Mouse (Mus musculus) limb, embryonic 11.5 days (tissue): ENCODE measurements at regions not wholly inside any gene's neighbourhood (a gene's known extent, or its start where the extent isn't known, plus 50 kb on each side); places are given as distances from the start of the nearest gene placed in this dataset.

Experiments
- ATAC-seq: fragments of 200-750 bp; cut with Nextera tagmentation; 2 replicates; pipeline ENCODE4 v1.8.0; 2017; ENCODE audit warnings: low read depth; ENCODE audit not compliant: insufficient number of reproducible peaks, low FRiP score, low TSS enrichment
- DNase-seq: peaks from one replicate; pipeline ENCODE4 v3.0.0-alpha.2; 2015; ENCODE audit warnings: low spot score
- H3K27ac ChIP-seq: fragments of 300-500 bp; sonication (generic); replicated peaks from 2 replicates; pipeline ENCODE4 v1.5.1; 2014; ENCODE audit warnings: low read depth, mild to moderate bottlenecking, low read length
- H3K27me3 ChIP-seq: fragments of 300-500 bp; sonication (generic); 2 replicates; pipeline ENCODE4 v1.6.1; 2014; ENCODE audit warnings: mild to moderate bottlenecking, low read length, mixed read lengths; ENCODE audit not compliant: control insufficient read depth, insufficient read depth
- H3K36me3 ChIP-seq: fragments of 300-500 bp; sonication (generic); 2 replicates; pipeline ENCODE4 v1.6.1; 2014; ENCODE audit warnings: mild to moderate bottlenecking, low read length, moderate library complexity, mixed read lengths; ENCODE audit not compliant: control insufficient read depth, insufficient read depth
- H3K4me1 ChIP-seq: fragments of 300-500 bp; sonication (generic); 2 replicates; pipeline ENCODE4 v1.6.1; 2014; ENCODE audit warnings: low read length, mixed read lengths; ENCODE audit not compliant: control insufficient read depth, insufficient read depth
- H3K4me2 ChIP-seq: fragments of 300-500 bp; sonication (generic); 2 replicates; pipeline ENCODE4 v1.6.1; 2014; ENCODE audit warnings: low read depth, mild to moderate bottlenecking, moderate library complexity; ENCODE audit not compliant: severe bottlenecking
- H3K4me3 ChIP-seq: fragments of 300-500 bp; sonication (generic); 2 replicates; pipeline ENCODE4 v1.5.1; 2014; ENCODE audit warnings: low read depth, low read length
- H3K9ac ChIP-seq: fragments of 300-500 bp; sonication (generic); 2 replicates; pipeline ENCODE4 v1.6.1; 2014; ENCODE audit warnings: mild to moderate bottlenecking, low read length
- H3K9me3 ChIP-seq: fragments of 300-500 bp; sonication (generic); 2 replicates; pipeline ENCODE4 v1.6.1; 2016; ENCODE audit warnings: low read length; ENCODE audit not compliant: control insufficient read depth
- WGBS: fragments of 180-500 bp; shearing (Covaris S2); extraction: QIAGEN DNeasy Blood & Tissue Kit; methylation state at CpG from one replicate; pipeline ENCODE4 v1.1.7; 2014; 5-methylcytosine and 5-hydroxymethylcytosine counted together

DNA sequence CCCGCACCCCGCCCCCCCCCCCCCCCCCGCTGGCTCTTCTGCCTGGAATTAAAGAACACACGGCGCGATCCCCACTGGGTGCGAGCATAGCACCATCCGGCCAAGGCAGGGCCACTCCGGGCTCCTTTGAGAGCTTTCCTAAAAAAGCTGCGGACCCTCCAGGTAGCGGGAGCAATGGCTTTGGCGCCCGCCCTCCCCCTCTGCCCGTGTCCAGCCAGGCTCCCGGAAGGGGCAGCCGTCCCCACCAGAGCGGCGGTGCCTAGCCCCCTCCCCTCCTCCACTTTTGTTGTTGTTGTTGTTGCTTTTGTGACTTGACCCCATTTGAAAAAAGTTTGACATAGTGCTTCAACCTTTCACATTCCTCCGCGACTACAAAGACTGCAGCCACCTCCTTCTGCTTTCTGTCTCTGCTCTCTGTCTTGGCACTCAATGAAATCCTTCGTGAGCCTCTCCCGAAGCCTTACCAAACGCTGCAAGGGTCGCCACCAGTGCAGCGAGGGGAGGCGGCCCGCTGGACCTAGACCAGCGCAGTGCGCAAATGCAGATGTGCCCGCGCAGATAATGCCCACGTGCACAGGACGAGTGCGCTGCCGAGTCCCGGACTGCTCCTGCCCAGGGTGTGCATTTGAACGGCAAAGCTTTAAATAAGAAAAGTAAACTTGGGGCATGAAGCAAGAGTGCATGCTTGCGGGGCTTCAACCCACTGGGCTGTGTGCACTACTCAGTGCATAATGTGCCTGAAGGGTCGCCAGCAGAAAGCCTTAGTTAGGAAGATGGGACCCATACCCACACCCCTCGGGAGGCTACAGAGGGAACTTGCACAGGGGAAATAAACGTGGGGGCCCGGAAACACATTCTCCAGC lies 179.0 kb upstream of the Xlr start:
- Histone ChIP-seq H3K36me3 (no peaks in the 10 kb centered on the region), H3K4me3 (peak overlapping the region; percentile 31), H3K9ac (no peak overlapping the region), H3K4me2 (peak overlapping the region; percentile 62), H3K27ac (no peak overlapping the region), H3K27me3 (no peaks in the 10 kb centered on the region), H3K4me1 (no peaks in the 10 kb centered on the region), H3K9me3 (no peaks in the 10 kb centered on the region)
- 12% methylated on average over 34 of the region's 42 CpGs for WGBS
- peak; percentile 41 for DNase-seq
- 0 out of 2 replicates have a peak, but pooled peaks have one; percentile 35 for ATAC-seq

DNA sequence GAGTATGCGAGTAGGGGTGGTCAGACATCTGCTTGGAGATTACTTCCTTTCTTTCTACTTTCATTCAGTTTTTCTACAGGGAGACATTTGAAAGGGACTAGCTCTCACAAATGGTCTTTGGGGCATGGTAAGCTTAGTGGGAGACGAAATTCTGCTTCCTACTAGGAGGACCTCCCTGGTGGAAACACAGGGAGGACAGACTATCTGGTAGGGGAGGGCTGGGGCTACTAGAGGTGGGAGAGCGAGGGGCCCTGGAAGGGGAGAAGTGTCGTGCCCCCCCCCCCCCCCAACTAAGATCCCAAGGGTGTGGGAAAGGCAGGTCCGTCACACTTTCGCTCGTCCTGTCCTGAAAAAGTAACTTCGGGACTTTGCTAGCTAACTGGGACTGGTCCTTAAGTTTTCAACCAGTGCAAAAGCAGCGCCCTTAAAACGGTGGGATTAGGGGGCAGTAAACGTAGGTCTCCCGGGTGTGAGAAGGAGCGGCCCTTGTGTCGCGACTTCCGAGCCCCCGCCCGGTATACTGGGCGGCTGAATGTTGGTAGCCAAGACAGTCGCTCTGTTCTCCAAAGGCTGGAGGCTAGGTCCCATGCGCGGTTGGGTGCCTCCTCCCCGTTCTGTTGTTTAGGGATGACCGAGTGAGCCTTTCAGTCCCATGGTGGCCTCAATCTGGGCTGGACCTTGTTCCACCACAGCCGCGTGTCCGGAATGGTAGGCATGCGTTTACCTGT lies 178.2 kb upstream of the Xlr start:
- Histone ChIP-seq H3K4me2 (peak overlapping the region; percentile 62), H3K36me3 (no peaks in the 10 kb centered on the region)
- no peak for ATAC-seq

DNA sequence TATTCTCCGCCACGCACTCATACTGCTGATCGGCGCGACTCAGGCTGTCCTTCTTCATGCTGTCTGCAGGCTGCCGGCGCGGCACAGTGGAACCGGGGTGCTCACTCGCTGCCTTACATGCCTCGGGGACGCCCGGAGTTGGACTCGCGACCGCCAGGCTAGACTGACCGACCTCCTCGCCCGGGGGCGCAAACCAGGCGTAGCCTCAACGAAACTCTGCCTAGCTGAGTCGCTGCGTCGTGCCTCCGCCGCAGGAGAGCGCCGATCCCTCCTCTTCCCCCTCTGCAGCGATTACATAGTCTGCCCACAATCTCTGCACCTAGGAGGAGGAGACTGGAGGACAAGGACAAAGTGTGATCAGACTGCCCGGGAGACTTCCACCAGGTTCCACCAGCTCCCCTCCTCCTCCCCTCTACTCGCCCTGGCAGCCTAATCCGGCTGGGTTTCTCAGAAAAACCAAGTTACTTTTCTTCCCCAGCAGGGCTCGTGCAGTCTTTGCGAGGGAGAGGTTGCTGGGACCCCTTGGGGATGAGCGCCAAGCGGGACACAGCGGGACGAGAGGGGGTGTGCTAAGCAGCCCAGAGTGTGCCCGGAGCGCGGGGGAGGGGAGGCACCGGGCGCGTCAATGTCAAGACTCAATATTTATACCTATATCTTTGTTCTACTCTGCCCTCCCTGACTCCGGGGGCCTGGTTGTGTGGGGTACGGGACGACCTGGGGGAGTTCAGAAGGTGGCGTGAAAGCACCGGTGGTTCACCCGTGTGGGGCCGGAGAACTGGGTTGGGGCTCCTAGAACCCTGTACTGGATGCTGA lies 177.4 kb upstream of the Xlr start:
- DNase-seq, result peak; percentile 43
- Histone ChIP-seq H3K36me3 (no peaks in the 10 kb centered on the region), H3K27ac (no peak overlapping the region), H3K9ac (no peak overlapping the region), H3K4me3 (peak overlapping the region; percentile 31), H3K27me3 (no peaks in the 10 kb centered on the region), H3K4me2 (peak overlapping the region; percentile 62), H3K4me1 (no peaks in the 10 kb centered on the region), H3K9me3 (no peaks in the 10 kb centered on the region)
- ATAC-seq, result no peak
- WGBS, result 18% methylated on average over 51 of the region's 52 CpGs

More for the DNA sequence above, 178.2 kb upstream of the Xlr start:
- Histone ChIP-seq H3K27me3 (no peaks in the 10 kb centered on the region), H3K27ac (no peak overlapping the region), H3K9me3 (no peaks in the 10 kb centered on the region), H3K4me1 (no peaks in the 10 kb centered on the region), H3K9ac (no peak overlapping the region), H3K4me3 (peak overlapping the region; percentile 31)
- 21% methylated on average over 27 of the region's 28 CpGs for WGBS
- DNase-seq, result peak; percentile 23
